Mouse (Mus musculus) left cerebral cortex, adult 18-20 months (tissue): ENCODE data around the gene St8sia2. TPM values are rescaled to one million over a fixed set of nuclear protein-coding genes. Genes with fewer than 3 reads are reported as not detected.
"Not testable (repeated sequence)": the region's sequence is repeated elsewhere in the genome, so short reads cannot be mapped to it uniquely, and the experiment has no call there.

Experiments
- DNase-seq, 2 experiments: peaks; one replicate each; pipeline ENCODE4 v3.0.0; 2021 to 2022; ENCODE audit warnings: low spot score in 2 of 2, mixed read lengths in 1 of 2
- total RNA-seq, 2 experiments: library from RNA; stranded (reverse); gene quantifications; 2 replicates each; pipeline ENCODE4 v1.2.3; 2021

The St8sia2 gene
- total RNA-seq, 2 experiments from 2014 or later = 0.94 to 1.3 TPM

- no peak for DNase-seq
These were observed 24.1 kb downstream of the St8sia2 start for GRCm38 (mm10) chr7:73989366-73989765.

GRCm38 (mm10) chr7:73972157-73972556 is 41.3 kb downstream of the St8sia2 start:
- DNase-seq = not testable (repeated sequence)

GRCm38 (mm10) chr7:73965164-73965563 is 48.3 kb downstream of the St8sia2 start:
- no peak for DNase-seq

GRCm38 (mm10) chr7:73962431-73962830 is 51.1 kb downstream of the St8sia2 start:
- DNase-seq = no peak

- DNase-seq = peak in 1 of 2 experiments; percentile 3
These were observed 59.0 kb downstream of the St8sia2 start for GRCm38 (mm10) chr7:73954441-73954840.

- DNase-seq = no peak
These were observed 60.4 kb downstream of the St8sia2 start for GRCm38 (mm10) chr7:73953131-73953530.

GRCm38 (mm10) chr7:73941640-73942039 is 71.8 kb downstream of the St8sia2 start:
- DNase-seq = no peak

- DNase-seq = no peak
These were observed 74.3 kb downstream of the St8sia2 start for GRCm38 (mm10) chr7:73939236-73939635.

- DNase-seq = no peak
These were observed 75.3 kb downstream of the St8sia2 start for GRCm38 (mm10) chr7:73938046-73938810.

- no peak for DNase-seq
These were observed 77.4 kb downstream of the St8sia2 start for GRCm38 (mm10) chr7:73936119-73936518.

- no peak for DNase-seq
These were observed 77.8 kb downstream of the St8sia2 start for GRCm38 (mm10) chr7:73935703-73936102.

GRCm38 (mm10) chr7:73933036-73933435 is 80.5 kb downstream of the St8sia2 start:
- no peak for DNase-seq

GRCm38 (mm10) chr7:73920921-73921485 is 92.5 kb downstream of the St8sia2 start:
- DNase-seq = no peak

GRCm38 (mm10) chr7:73917633-73918311 is 95.7 kb downstream of the St8sia2 start:
- DNase-seq = peak; percentile 80 to 86

GRCm38 (mm10) chr7:73911899-73912298 is 101.6 kb downstream of the St8sia2 start:
- no peak for DNase-seq

GRCm38 (mm10) chr7:73910843-73911242 is 102.6 kb downstream of the St8sia2 start:
- DNase-seq = no peak

- DNase-seq = no peak
These were observed 103.9 kb downstream of the St8sia2 start for GRCm38 (mm10) chr7:73909432-73910205.

- DNase-seq = no peak
These were observed 119.0 kb downstream of the St8sia2 start for GRCm38 (mm10) chr7:73894506-73894905.

GRCm38 (mm10) chr7:73891830-73892229 is 121.7 kb downstream of the St8sia2 start:
- DNase-seq = no peak

- DNase-seq = no peak
These were observed 122.4 kb downstream of the St8sia2 start for GRCm38 (mm10) chr7:73890891-73891610.

GRCm38 (mm10) chr7:73890466-73890865 is 123.0 kb downstream of the St8sia2 start:
- DNase-seq = no peak
